Mouse (Mus musculus): ENCODE measurements around the gene Irgm1. TPM values are rescaled to one million over a fixed set of nuclear protein-coding genes. Genes with fewer than 3 reads are reported as not detected.

The Irgm1 gene
- total RNA-seq, 2 experiments from 2014 or later: 16.6 to 27.6 TPM

GRCm38 (mm10) chr11:48813782-48814181, 57.7 kb downstream of the Irgm1 start:
- no peak for DNase-seq (ENCODE audit: low spot score in 2 of 2)

Other genes starting within 250 kb of the Irgm1 start
- 100 to 1,000 TPM; 582 to 604 TPM for gene Rack1, start 71.4 kb downstream of the Irgm1 start, total RNA-seq (2021)
- 10 to 100 TPM; 45.9 to 48.9 TPM for gene Trim41, start 54.3 kb downstream of the Irgm1 start, total RNA-seq (2021)
- 1 to 10 TPM; 3.6 to 9.8 TPM for gene Trim7, start 45.5 kb downstream of the Irgm1 start, total RNA-seq (2021)
- 1 to 10 TPM in 1 of 2 experiments, under 1 TPM in 1; 0.76 to 3.1 TPM for gene Gm12184, start 45.0 kb downstream of the Irgm1 start, total RNA-seq (2021)
- gene Gm5431, start 30.5 kb upstream of the Irgm1 start, total RNA-seq (2021): 1 to 10 TPM; 1.9 to 4.4 TPM
- gene Psme2b, start 74.5 kb upstream of the Irgm1 start, total RNA-seq (2021): 1 to 10 TPM; 3.6 to 7.7 TPM
- under 1 TPM in 1 of 2 experiments, not detected in 1; 0.16 TPM for gene Olfr56, start 107.2 kb upstream of the Irgm1 start, total RNA-seq (2021)
- gene 9930111J21Rik1, start 107.7 kb upstream of the Irgm1 start, total RNA-seq (2021): 1 to 10 TPM; 2.2 to 3.1 TPM
- 1 to 10 TPM; 3.5 to 6.5 TPM for gene Gm12185, start 120.5 kb upstream of the Irgm1 start, total RNA-seq (2021)
- 10 to 100 TPM in 1 of 2 experiments, 1 to 10 TPM in 1; 3.1 to 17.3 TPM for gene Tgtp1, start 122.5 kb upstream of the Irgm1 start, total RNA-seq (2021)
- gene 9930111J21Rik2, start 179.6 kb upstream of the Irgm1 start, total RNA-seq (2021): 1 to 10 TPM; 3.2 to 6.1 TPM
- 10 to 100 TPM in 1 of 2 experiments, 1 to 10 TPM in 1; 4.3 to 18.2 TPM for gene Tgtp2, start 192.5 kb upstream of the Irgm1 start, total RNA-seq (2021)
- 1 to 10 TPM; 7.3 to 9.4 TPM for gene Ifi47, start 204.9 kb upstream of the Irgm1 start, total RNA-seq (2021)
- gene Olfr1396, start 243.2 kb upstream of the Irgm1 start, total RNA-seq (2021): 1 to 10 TPM; 1.2 to 4.1 TPM

All from adrenal gland, adult 18-20 months (tissue).